Mouse (Mus musculus): Measurements from ENCODE around the gene Inafm2. TPM values are rescaled to one million over a fixed set of nuclear protein-coding genes. Genes with fewer than 3 reads are reported as not detected.
A peak's percentile ranks its signal among the peaks of the same experiment; 100 is the strongest.

The Inafm2 gene
- polyA plus RNA-seq, 1 experiment = not detected

GRCm38 (mm10) chr2:118716677-118717076 lies 28.9 kb upstream of the Inafm2 start:
- Histone ChIP-seq H3K4me1 (ENCODE audit: control insufficient read depth, insufficient read depth, low read length) (peaks cover 41% of the 10 kb centered on the region), H3K27ac (ENCODE audit: insufficient read depth, low read depth, low read length) (no peak overlapping the region), H3K4me3 (ENCODE audit: insufficient read depth, low read depth, low read length) (no peak overlapping the region)
- WGBS = 96% methylated on average over 5 of the region's 5 CpGs
- TF ChIP-seq POLR2A (IDR thresholded peaks at IDR 0.05; ENCODE audit: insufficient read depth, low read depth, low read length) (no peak), CTCF (IDR thresholded peaks at IDR 0.05; ENCODE audit: insufficient read depth, low read depth, low read length) (no peak)

GRCm38 (mm10) chr2:118723693-118724486 lies 21.7 kb upstream of the Inafm2 start:
- Histone ChIP-seq H3K4me1 (ENCODE audit: control insufficient read depth, insufficient read depth, low read length) (peaks cover 23% of the 10 kb centered on the region), H3K27ac (ENCODE audit: insufficient read depth, low read depth, low read length) (no peak overlapping the region), H3K4me3 (ENCODE audit: insufficient read depth, low read depth, low read length) (no peak overlapping the region)
- TF ChIP-seq POLR2A (IDR thresholded peaks at IDR 0.05; ENCODE audit: insufficient read depth, low read depth, low read length) (no peak), CTCF (IDR thresholded peaks at IDR 0.05; ENCODE audit: insufficient read depth, low read depth, low read length) (no peak)
- WGBS = 89% methylated on average over 15 of the region's 15 CpGs

GRCm38 (mm10) chr2:118725511-118725910 lies 20.0 kb upstream of the Inafm2 start:
- TF ChIP-seq CTCF (IDR thresholded peaks at IDR 0.05; ENCODE audit: insufficient read depth, low read depth, low read length) = no peak
- TF ChIP-seq POLR2A (IDR thresholded peaks at IDR 0.05; ENCODE audit: insufficient read depth, low read depth, low read length) = no peak
- 92% methylated on average over 4 of the region's 4 CpGs for WGBS
- Histone ChIP-seq H3K27ac (ENCODE audit: insufficient read depth, low read depth, low read length) (no peak overlapping the region), H3K4me3 (ENCODE audit: insufficient read depth, low read depth, low read length) (no peak overlapping the region), H3K4me1 (ENCODE audit: control insufficient read depth, insufficient read depth, low read length) (peaks cover 29% of the 10 kb centered on the region)

- H3K4me3 ChIP-seq (ENCODE audit: insufficient read depth, low read depth, low read length) = no peak overlapping the region
- 96% methylated on average over 2 of the region's 2 CpGs for WGBS
Observed at GRCm38 (mm10) chr2:118726873-118727272, 18.7 kb upstream of the Inafm2 start.

GRCm38 (mm10) chr2:118727911-118728310 lies 17.6 kb upstream of the Inafm2 start:
- TF ChIP-seq POLR2A (IDR thresholded peaks at IDR 0.05; ENCODE audit: insufficient read depth, low read depth, low read length) (no peak), CTCF (IDR thresholded peaks at IDR 0.05; ENCODE audit: insufficient read depth, low read depth, low read length) (no peak)
- Histone ChIP-seq H3K4me3 (ENCODE audit: insufficient read depth, low read depth, low read length) (no peak overlapping the region), H3K4me1 (ENCODE audit: control insufficient read depth, insufficient read depth, low read length) (peaks cover 28% of the 10 kb centered on the region), H3K27ac (ENCODE audit: insufficient read depth, low read depth, low read length) (no peak overlapping the region)
- 39% methylated on average over 9 of the region's 9 CpGs for WGBS

More at GRCm38 (mm10) chr2:118726873-118727272, 18.7 kb upstream of the Inafm2 start:
- no peak overlapping the region for H3K27ac ChIP-seq (ENCODE audit: insufficient read depth, low read depth, low read length)
- peaks cover 31% of the 10 kb centered on the region for H3K4me1 ChIP-seq (ENCODE audit: control insufficient read depth, insufficient read depth, low read length)
- TF ChIP-seq CTCF (IDR thresholded peaks at IDR 0.05; ENCODE audit: insufficient read depth, low read depth, low read length) = no peak
- no peak for TF ChIP-seq POLR2A (IDR thresholded peaks at IDR 0.05; ENCODE audit: insufficient read depth, low read depth, low read length)

GRCm38 (mm10) chr2:118728337-118728736 lies 17.2 kb upstream of the Inafm2 start, which contains the start of gene Plcb2:
Gene Plcb2, minus strand, starts transcription at chr2:118728438.
- WGBS = 45% methylated on average over 7 of the region's 7 CpGs
- H3K27ac ChIP-seq (ENCODE audit: insufficient read depth, low read depth, low read length) = no peak within 1 kb of the TSS
- no peak within 1 kb of the TSS for H3K4me3 ChIP-seq (ENCODE audit: insufficient read depth, low read depth, low read length)
- peaks cover 24% of the 10 kb centered on the region for H3K4me1 ChIP-seq (ENCODE audit: control insufficient read depth, insufficient read depth, low read length)
- TF ChIP-seq CTCF (IDR thresholded peaks at IDR 0.05; ENCODE audit: insufficient read depth, low read depth, low read length) (no peak), POLR2A (IDR thresholded peaks at IDR 0.05; ENCODE audit: insufficient read depth, low read depth, low read length) (no peak)

GRCm38 (mm10) chr2:118729194-118729593 lies 16.4 kb upstream of the Inafm2 start:
- Histone ChIP-seq H3K27ac (ENCODE audit: insufficient read depth, low read depth, low read length) (no peak overlapping the region), H3K4me1 (ENCODE audit: control insufficient read depth, insufficient read depth, low read length) (peaks cover 22% of the 10 kb centered on the region), H3K4me3 (ENCODE audit: insufficient read depth, low read depth, low read length) (no peak overlapping the region)
- 79% methylated on average over 4 of the region's 4 CpGs for WGBS
- TF ChIP-seq POLR2A (IDR thresholded peaks at IDR 0.05; ENCODE audit: insufficient read depth, low read depth, low read length) (no peak), CTCF (IDR thresholded peaks at IDR 0.05; ENCODE audit: insufficient read depth, low read depth, low read length) (no peak)

- Histone ChIP-seq H3K4me3 (ENCODE audit: insufficient read depth, low read depth, low read length) (no peak overlapping the region), H3K4me1 (ENCODE audit: control insufficient read depth, insufficient read depth, low read length) (peaks cover 22% of the 10 kb centered on the region), H3K27ac (ENCODE audit: insufficient read depth, low read depth, low read length) (no peak overlapping the region)
- TF ChIP-seq CTCF (IDR thresholded peaks at IDR 0.05; ENCODE audit: insufficient read depth, low read depth, low read length) (no peak), POLR2A (IDR thresholded peaks at IDR 0.05; ENCODE audit: insufficient read depth, low read depth, low read length) (no peak)
- WGBS = 35% methylated on average over 8 of the region's 8 CpGs
Observed at GRCm38 (mm10) chr2:118729816-118730621, 15.5 kb upstream of the Inafm2 start.

GRCm38 (mm10) chr2:118730622-118730915 lies 15.0 kb upstream of the Inafm2 start:
- no peak for TF ChIP-seq POLR2A (IDR thresholded peaks at IDR 0.05; ENCODE audit: insufficient read depth, low read depth, low read length)
- peak; percentile 90 for TF ChIP-seq CTCF (IDR thresholded peaks at IDR 0.05; ENCODE audit: insufficient read depth, low read depth, low read length)
- WGBS = 10% methylated on average over 3 of the region's 3 CpGs
- Histone ChIP-seq H3K4me3 (ENCODE audit: insufficient read depth, low read depth, low read length) (no peak overlapping the region), H3K27ac (ENCODE audit: insufficient read depth, low read depth, low read length) (no peak overlapping the region), H3K4me1 (ENCODE audit: control insufficient read depth, insufficient read depth, low read length) (peaks cover 22% of the 10 kb centered on the region)
